Mouse (Mus musculus): ENCODE data around the gene Strn4. TPM values are rescaled to one million over a fixed set of nuclear protein-coding genes. Genes with fewer than 3 reads are reported as not detected.

The Strn4 gene
- total and polyA plus RNA-seq, 3 experiments: 46.0 to 74.5 (median 63.5) TPM

DNA sequence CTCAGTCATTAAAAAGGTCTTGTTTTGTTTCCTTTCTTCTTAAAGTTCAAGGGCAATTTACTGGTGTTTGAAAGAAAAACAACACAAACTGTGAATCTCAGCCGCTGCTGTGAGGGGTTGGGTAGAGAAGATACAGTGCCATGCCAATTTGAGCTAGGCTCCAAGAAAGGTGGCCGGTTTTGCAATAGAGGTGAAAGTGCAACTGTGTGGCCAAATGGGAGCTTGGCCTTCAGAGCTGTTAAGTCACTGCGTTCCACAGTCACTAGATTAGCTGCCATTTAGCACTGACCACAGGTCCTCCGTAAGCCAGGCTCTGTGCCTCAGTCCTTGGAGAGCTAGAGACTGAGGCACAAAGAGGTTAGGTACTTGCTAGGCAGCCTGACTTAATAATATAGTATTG lies 35.9 kb downstream of the Strn4 start:
- H3K4me3 ChIP-seq (replicated peaks in 1 of 3; ENCODE audit: low read depth in 2 of 3, low read length in 2 of 3, poor library complexity in 1 of 3): no peak overlapping the region
- no peak overlapping the region for H3K27ac ChIP-seq (ENCODE audit: insufficient read depth, low read depth)
- dilution Hi-C loops (cut with MboI; ENCODE audit: extremely low pct_ligation_motif_present, extremely low pct_unique_long_range_greater_than_20kb, low sequenced_read_pairs) (no loop called here), in situ Hi-C loops (cut with MboI; ENCODE audit: low pct_ligation_motif_present, low pct_unique_long_range_greater_than_20kb, low sequenced_read_pairs) (no loop called here)
- no peaks in the 10 kb centered on the region for H3K27me3 ChIP-seq (replicated peaks)
- no peaks in the 10 kb centered on the region for H3K9me3 ChIP-seq (replicated peaks; ENCODE audit: low read length)
- no peak overlapping the region for H3K4me2 ChIP-seq (ENCODE audit: insufficient read depth, low read depth, poor library complexity, severe bottlenecking)
- DNase-seq (ENCODE audit: extremely low read depth): no peak
- peaks cover 75 to 91% of the 10 kb centered on the region in 2 experiments for H3K36me3 ChIP-seq (replicated peaks in 1 of 2; ENCODE audit: control insufficient read depth in 1 of 2, insufficient read depth in 1 of 2, low read length in 1 of 2)
- no peaks in the 10 kb centered on the region for H3K79me2 ChIP-seq (replicated peaks; ENCODE audit: control insufficient read depth, extremely low read depth, insufficient read depth, poor library complexity, severe bottlenecking)
- H3K4me1 ChIP-seq (ENCODE audit: control insufficient read depth in 1 of 2, insufficient read depth in 2 of 2): peaks cover 0 to 30% of the 10 kb centered on the region in 2 experiments; a peak in 2 of 4 replicates
- no peak for TF ChIP-seq POLR2AphosphoS2 (IDR thresholded peaks at IDR 0.05; ENCODE audit: low read depth, low read length)
- TF ChIP-seq ETS1 (conservative IDR thresholded peaks at IDR 0.05; ENCODE audit: low read depth, low read length): no peak
- no peak for TF ChIP-seq MEF2A (IDR thresholded peaks at IDR 0.05; ENCODE audit: borderline replicate concordance, low read depth, low read length)
- no peak for TF ChIP-seq ZKSCAN1 (IDR thresholded peaks at IDR 0.05; ENCODE audit: borderline replicate concordance, low read depth, low read length)
- TF ChIP-seq MAZ (IDR thresholded peaks at IDR 0.05; ENCODE audit: low read depth, low read length): no peak
- TF ChIP-seq JUND (conservative IDR thresholded peaks at IDR 0.05; ENCODE audit: low read depth, low read length): no peak
- TF ChIP-seq NRF1 (IDR thresholded peaks at IDR 0.05; ENCODE audit: low read depth, low read length): no peak
- TF ChIP-seq ZNF384 (IDR thresholded peaks at IDR 0.05; ENCODE audit: low read depth, low read length): no peak
- no peak for TF ChIP-seq POLR2A (IDR thresholded peaks at IDR 0.05; ENCODE audit: low read depth, low read length)
- TF ChIP-seq PAX5 (IDR thresholded peaks at IDR 0.05; ENCODE audit: low read length): no peak
- no peak for TF ChIP-seq JUN (IDR thresholded peaks at IDR 0.05; ENCODE audit: insufficient read depth, low read depth, low read length)
- no peak for TF ChIP-seq USF1 (IDR thresholded peaks at IDR 0.05; ENCODE audit: low read depth, low read length)
- no peak for TF ChIP-seq TBP (conservative IDR thresholded peaks at IDR 0.05; ENCODE audit: low read depth, low read length)
- TF ChIP-seq ZMIZ1 (IDR thresholded peaks at IDR 0.05; ENCODE audit: low read depth, low read length): no peak
- TF ChIP-seq RCOR1 (conservative IDR thresholded peaks at IDR 0.05; ENCODE audit: low read depth, low read length): no peak
- no peak for TF ChIP-seq BHLHE40 (IDR thresholded peaks at IDR 0.05; ENCODE audit: low read depth, low read length)
- H3K9ac ChIP-seq (ENCODE audit: insufficient read depth, low read depth): no peak overlapping the region

DNA sequence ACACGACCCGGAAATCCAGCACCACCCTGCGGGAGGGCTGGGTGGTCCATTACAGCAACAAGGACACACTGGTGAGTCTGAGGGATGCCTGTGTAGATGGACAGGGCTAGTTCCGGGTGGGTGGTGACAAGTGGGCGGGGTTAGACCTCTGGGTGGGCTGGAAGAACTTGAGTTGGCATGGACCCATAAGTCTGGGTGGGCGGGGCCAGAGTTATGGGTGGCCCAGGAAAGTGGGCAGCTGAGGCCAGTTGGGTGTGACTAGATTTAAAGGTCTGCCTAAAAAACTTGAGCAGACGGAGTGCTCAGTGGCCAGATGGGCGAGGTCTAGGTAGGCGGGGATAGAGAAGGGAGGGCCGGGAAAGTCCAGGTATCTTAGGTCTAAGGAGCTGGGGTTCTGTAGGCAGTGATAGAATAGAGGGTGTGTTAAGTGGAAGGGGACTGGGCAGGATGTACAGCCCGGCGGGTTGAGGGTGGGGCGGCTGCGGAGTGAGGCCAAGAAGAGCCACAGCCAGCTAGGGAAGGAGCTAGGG lies 37.7 kb downstream of the Strn4 start:
- in situ Hi-C loops (cut with MboI; ENCODE audit: low pct_ligation_motif_present, low pct_unique_long_range_greater_than_20kb, low sequenced_read_pairs) (no loop called here), dilution Hi-C loops (cut with MboI; ENCODE audit: extremely low pct_ligation_motif_present, extremely low pct_unique_long_range_greater_than_20kb, low sequenced_read_pairs) (no loop called here)
- no peak overlapping the region for H3K27ac ChIP-seq (ENCODE audit: insufficient read depth, low read depth)
- peaks cover 86 to 90% of the 10 kb centered on the region in 2 experiments for H3K36me3 ChIP-seq (replicated peaks in 1 of 2; ENCODE audit: control insufficient read depth in 1 of 2, insufficient read depth in 1 of 2, low read length in 1 of 2)
- H3K4me2 ChIP-seq (ENCODE audit: insufficient read depth, low read depth, poor library complexity, severe bottlenecking): no peak overlapping the region
- no peaks in the 10 kb centered on the region for H3K9me3 ChIP-seq (replicated peaks; ENCODE audit: low read length)
- H3K4me1 ChIP-seq (ENCODE audit: control insufficient read depth in 1 of 2, insufficient read depth in 2 of 2): peaks cover 0 to 22% of the 10 kb centered on the region in 2 experiments; a peak in 2 of 4 replicates
- TF ChIP-seq RAD21 (IDR thresholded peaks at IDR 0.05; ENCODE audit: low read depth, low read length) (no peak), MAX (IDR thresholded peaks at IDR 0.05; ENCODE audit: low read length) (no peak), NRF1 (IDR thresholded peaks at IDR 0.05; ENCODE audit: low read depth, low read length) (no peak), MEF2A (IDR thresholded peaks at IDR 0.05; ENCODE audit: borderline replicate concordance, low read depth, low read length) (no peak), ZKSCAN1 (IDR thresholded peaks at IDR 0.05; ENCODE audit: borderline replicate concordance, low read depth, low read length) (no peak), KAT2A (IDR thresholded peaks at IDR 0.05; ENCODE audit: insufficient replicate concordance, low read length) (no peak), JUND (conservative IDR thresholded peaks at IDR 0.05; ENCODE audit: low read depth, low read length) (no peak), NELFE (IDR thresholded peaks at IDR 0.05; ENCODE audit: low read depth, low read length) (no peak), MAZ (IDR thresholded peaks at IDR 0.05; ENCODE audit: low read depth, low read length) (no peak), ZC3H11A (IDR thresholded peaks at IDR 0.05; ENCODE audit: low read depth, low read length) (no peak), E2F4 (IDR thresholded peaks at IDR 0.05; ENCODE audit: insufficient replicate concordance, low read depth, low read length) (no peak), ETS1 (conservative IDR thresholded peaks at IDR 0.05; ENCODE audit: low read depth, low read length) (no peak), POLR2AphosphoS2 (IDR thresholded peaks at IDR 0.05; ENCODE audit: low read depth, low read length) (no peak), USF2 (conservative IDR thresholded peaks at IDR 0.05; ENCODE audit: low read depth, low read length) (no peak), BHLHE40 (IDR thresholded peaks at IDR 0.05; ENCODE audit: low read depth, low read length) (no peak), IRF4 (IDR thresholded peaks at IDR 0.05; ENCODE audit: low read depth, low read length) (no peak)
- H3K27me3 ChIP-seq (replicated peaks): no peaks in the 10 kb centered on the region
- no peak overlapping the region for H3K4me3 ChIP-seq (replicated peaks in 1 of 3; ENCODE audit: low read depth in 2 of 3, low read length in 2 of 3, poor library complexity in 1 of 3)
- DNase-seq (ENCODE audit: extremely low read depth): no peak
- H3K9ac ChIP-seq (ENCODE audit: insufficient read depth, low read depth): no peak overlapping the region
- H3K79me2 ChIP-seq (replicated peaks; ENCODE audit: control insufficient read depth, extremely low read depth, insufficient read depth, poor library complexity, severe bottlenecking): no peaks in the 10 kb centered on the region

Data from CH12.LX (cell line).